ENCODE assay signal across 8 mouse cellular contexts in genomic region chr8:10574096-10574495, GRCm38 (mm10).
A peak's percentile ranks its signal among the peaks of the same experiment; 100 is the strongest.
DNase-seq lines count a peak whose midpoint lies in the region; ATAC-seq lines count a peak whose summit lies in the region.

No protein-coding gene starts in this region.

- DNase-seq in 416B (ENCODE audit: low read depth): peak; percentile 64
- DNase-seq in ES-CJ7 (ENCODE audit: low read depth, low spot score): peak; percentile 69
- DNase-seq in c-Kit-positive CD71-positive TER-119-positive erythroid progenitor cells, embryonic 14.5 days (ENCODE audit: low spot score): peak; percentile 45
- DNase-seq in gastrocnemius, adult 18-20 months (ENCODE audit: low spot score): peak; percentile 78
- peak; percentile 60 for DNase-seq in layer of hippocampus, adult 9-10 months (ENCODE audit: low spot score)
- DNase-seq in lung, postnatal 25 days (ENCODE audit: low spot score): peak; percentile 78
- peak; percentile 23 for DNase-seq in spleen, adult 12 weeks (ENCODE audit: low spot score)

- ATAC-seq in erythroblast, adult 5-6 weeks (replicated peaks; ENCODE audit: low FRiP score, poor library complexity, severe bottlenecking): no peak

Comparison
In these comparisons a context has a peak if more than half of its experiments do, and no peak if none do; other contexts are left out.
1. DNase-seq: peak in every context shown above with its lines; median percentile 78 in gastrocnemius, adult 18-20 months; 78 in lung, postnatal 25 days; 69 in ES-CJ7; 64 in 416B; 60 in layer of hippocampus, adult 9-10 months; 45 in c-Kit-positive CD71-positive TER-119-positive erythroid progenitor cells, embryonic 14.5 days; 23 in spleen, adult 12 weeks.